Mouse (Mus musculus): Measurements from ENCODE around the gene Txnrd2. TPM values are rescaled to one million over a fixed set of nuclear protein-coding genes. Genes with fewer than 3 reads are reported as not detected.

Gene Txnrd2
- polyA plus RNA-seq, 3 experiments from 2014 or later, result 15.9 to 21.2 (median 20.4) TPM

GRCm38 (mm10) chr16:18490894-18491293, 64.7 kb downstream of the Txnrd2 start:
- ATAC-seq, result no peak

GRCm38 (mm10) chr16:18497865-18498515, 71.8 kb downstream of the Txnrd2 start:
- peak; percentile 50 for ATAC-seq

- peak; percentile 89 for ATAC-seq
Observed at GRCm38 (mm10) chr16:18498558-18498990, 72.4 kb downstream of the Txnrd2 start, which contains the start of the genes Gnb1l and Rtl10. Gnb1l (plus strand) TSS chr16:18498713. Rtl10 (plus strand) TSS chr16:18498901.

- ATAC-seq, result peak; percentile 43
Observed at GRCm38 (mm10) chr16:18498996-18499395, 72.8 kb downstream of the Txnrd2 start.

- no peak for ATAC-seq
Observed at GRCm38 (mm10) chr16:18501531-18501930, 75.3 kb downstream of the Txnrd2 start.

- no peak for ATAC-seq
Observed at GRCm38 (mm10) chr16:18503566-18504342, 77.6 kb downstream of the Txnrd2 start.

GRCm38 (mm10) chr16:18506524-18507199, 80.5 kb downstream of the Txnrd2 start:
- no peak for ATAC-seq

GRCm38 (mm10) chr16:18507200-18507549, 81.0 kb downstream of the Txnrd2 start:
- ATAC-seq, result no peak

GRCm38 (mm10) chr16:18511741-18512140, 85.6 kb downstream of the Txnrd2 start:
- no peak for ATAC-seq

- no peak for ATAC-seq
Observed at GRCm38 (mm10) chr16:18513508-18513907, 87.3 kb downstream of the Txnrd2 start.

GRCm38 (mm10) chr16:18518091-18518490, 91.9 kb downstream of the Txnrd2 start:
- ATAC-seq, result no peak

GRCm38 (mm10) chr16:18523563-18524245, 97.5 kb downstream of the Txnrd2 start:
- ATAC-seq, result no peak

- no peak for ATAC-seq
Observed at GRCm38 (mm10) chr16:18528656-18529055, 102.5 kb downstream of the Txnrd2 start.

Other genes with a start within 250 kb of the Txnrd2 start
- gene Ccdc188, start 208.5 kb upstream of the Txnrd2 start, polyA plus RNA-seq (2017; shearing (Covaris generic)), result not detected
- gene Zdhhc8, start 191.2 kb upstream of the Txnrd2 start, polyA plus RNA-seq (2017; shearing (Covaris generic)), result 1 to 10 TPM in 2 of 3 experiments, under 1 TPM in 1; 0.67 to 1.7 (median 1.5) TPM
- 10 to 100 TPM; 31.1 to 45.8 (median 38.5) TPM for gene Trmt2a, start 177.7 kb upstream of the Txnrd2 start, polyA plus RNA-seq (2017; shearing (Covaris generic))
- 100 to 1,000 TPM; 141 to 268 (median 158) TPM for gene Ranbp1, start 177.7 kb upstream of the Txnrd2 start, polyA plus RNA-seq (2017; shearing (Covaris generic))
- gene Gm49776, start 168.1 kb upstream of the Txnrd2 start, polyA plus RNA-seq (2017; shearing (Covaris generic)), result not detected
- 10 to 100 TPM; 16.6 to 29.7 (median 19.9) TPM for gene Dgcr8, start 137.1 kb upstream of the Txnrd2 start, polyA plus RNA-seq (2017; shearing (Covaris generic))
- gene Tango2, start 78.3 kb upstream of the Txnrd2 start, polyA plus RNA-seq (2017; shearing (Covaris generic)), result 10 to 100 TPM; 48.6 to 81.2 (median 70.2) TPM
- gene Arvcf, start 78.2 kb upstream of the Txnrd2 start, polyA plus RNA-seq (2017; shearing (Covaris generic)), result 1 to 10 TPM in 1 of 3 experiments, under 1 TPM in 2; 0.52 to 1.0 (median 0.66) TPM
- gene Comt, start 468 bp downstream of the Txnrd2 start, polyA plus RNA-seq (2017; shearing (Covaris generic)), result 10 to 100 TPM; 51.4 to 56.7 (median 52.3) TPM
- 10 to 100 TPM; 11.2 to 23.9 (median 17.4) TPM for gene Gnb1l, start 72.3 kb downstream of the Txnrd2 start, polyA plus RNA-seq (2017; shearing (Covaris generic))
- 1 to 10 TPM in 1 of 3 experiments, under 1 TPM in 2; 0.47 to 1.8 (median 0.86) TPM for gene Rtl10, start 72.5 kb downstream of the Txnrd2 start, polyA plus RNA-seq (2017; shearing (Covaris generic))
- gene Tbx1, start 164.3 kb downstream of the Txnrd2 start, polyA plus RNA-seq (2017; shearing (Covaris generic)), result not detected
- not detected for gene Gp1bb, start 196.0 kb downstream of the Txnrd2 start, polyA plus RNA-seq (2017; shearing (Covaris generic))
- not detected for gene Gm49601, start 200.0 kb downstream of the Txnrd2 start, polyA plus RNA-seq (2017; shearing (Covaris generic))
- gene Sept5, start 203.6 kb downstream of the Txnrd2 start, polyA plus RNA-seq (2017; shearing (Covaris generic)), result under 1 TPM; 0.72 to 0.78 (median 0.77) TPM

Measured in inflammation-experienced regulatory T-cells, adult 6 months (primary cell).